Mouse (Mus musculus) adrenal gland, adult 2 months (tissue): ENCODE data around the gene Enah. TPM values are rescaled to one million over a fixed set of nuclear protein-coding genes. Genes with fewer than 3 reads are reported as not detected.

ENCODE experiments used
- DNase-seq: peaks from one replicate; pipeline ENCODE4 v3.0.0; 2021
- polyA plus RNA-seq: library from polyadenylated mRNA; depleted of rRNA; stranded (reverse); fragments of >200 nt; gene quantifications from 2 replicates; pipeline ENCODE4 v1.2.3, GENCODE M21; 2012
- total RNA-seq, 2 experiments: library from RNA; stranded (reverse); gene quantifications; 2 replicates each; pipeline ENCODE4 v1.2.3; 2021

The Enah gene
- total and polyA plus RNA-seq, 3 experiments = 21.9 to 69.0 (median 64.5) TPM

DNA sequence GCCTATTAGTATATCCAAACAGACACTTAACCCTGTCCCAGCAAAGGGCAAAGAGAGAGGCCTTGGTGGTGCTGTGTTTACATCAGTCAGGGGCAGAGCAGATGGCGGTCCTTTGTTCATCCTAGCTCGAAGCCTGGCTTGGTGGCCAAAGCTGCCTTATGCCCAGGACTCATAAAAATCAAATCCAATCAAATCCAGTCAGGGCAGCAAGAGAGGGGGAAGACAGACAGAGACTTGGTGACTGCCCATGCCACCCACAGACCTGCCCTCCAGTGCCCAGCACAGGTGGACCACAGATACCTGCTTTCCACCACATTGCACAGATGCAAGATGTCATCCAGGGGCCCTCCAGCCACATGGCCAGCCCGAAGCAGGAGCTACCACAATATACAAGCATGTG is 143.1 kb downstream of the Enah start:
- no peak for DNase-seq

DNA sequence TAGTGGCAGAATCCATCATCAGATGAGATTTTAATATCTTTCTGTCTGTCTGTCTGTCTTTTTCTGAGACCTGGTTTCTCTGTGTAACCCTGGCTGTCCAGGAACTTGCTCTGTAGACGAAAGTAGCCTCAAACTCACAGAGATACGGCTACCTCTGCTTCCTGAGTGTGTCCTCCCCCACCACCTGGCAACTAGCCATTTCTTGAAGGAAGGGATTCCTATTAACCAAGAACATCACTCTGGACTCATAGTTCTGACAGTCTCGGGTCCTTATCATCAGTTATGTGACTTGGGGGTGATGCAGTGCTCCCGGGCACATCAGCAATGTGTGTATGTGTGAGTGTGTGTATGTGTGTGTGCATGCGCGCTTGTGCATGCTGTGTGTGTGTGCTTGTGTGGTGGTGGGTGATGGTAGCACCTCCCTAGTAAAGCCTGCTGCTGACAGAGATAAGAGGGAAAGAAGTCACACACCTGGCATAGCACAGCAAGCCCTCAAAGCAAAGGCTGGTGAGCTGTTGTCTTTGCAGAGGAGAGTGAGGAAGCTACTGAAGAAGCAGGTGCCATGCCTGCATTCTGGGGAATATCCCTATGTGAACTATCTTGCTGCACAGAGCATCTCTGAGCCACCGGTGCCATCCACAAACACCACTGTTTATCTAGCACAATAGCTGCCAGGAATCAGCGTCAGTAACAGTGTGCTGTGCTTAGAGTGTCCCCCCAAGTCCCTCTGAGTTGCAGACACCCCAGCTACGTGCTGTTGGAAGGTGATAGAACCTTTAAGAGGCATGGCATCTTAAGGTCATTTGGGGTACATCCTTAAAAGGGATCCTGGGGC is 146.5 kb downstream of the Enah start:
- DNase-seq = no peak

DNA sequence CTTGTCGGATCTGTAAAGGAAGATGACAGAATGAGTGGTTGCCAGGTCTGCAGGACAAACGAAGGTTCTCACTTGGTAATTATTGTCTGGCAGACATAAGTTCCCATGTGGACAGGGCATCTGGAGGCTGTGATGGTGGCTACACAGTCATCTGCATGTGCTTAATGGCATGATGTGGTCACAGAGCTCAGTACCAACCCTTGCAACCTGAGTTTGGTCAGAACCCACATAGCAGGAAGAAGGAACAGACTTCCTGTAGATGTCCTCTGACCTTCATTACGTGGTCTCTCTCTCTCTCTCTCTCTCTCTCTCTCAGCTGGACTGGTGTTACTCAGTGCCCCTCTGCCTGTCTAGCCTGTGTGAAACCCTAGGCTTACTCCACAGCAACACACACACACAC is 147.2 kb downstream of the Enah start:
- DNase-seq = no peak

DNA sequence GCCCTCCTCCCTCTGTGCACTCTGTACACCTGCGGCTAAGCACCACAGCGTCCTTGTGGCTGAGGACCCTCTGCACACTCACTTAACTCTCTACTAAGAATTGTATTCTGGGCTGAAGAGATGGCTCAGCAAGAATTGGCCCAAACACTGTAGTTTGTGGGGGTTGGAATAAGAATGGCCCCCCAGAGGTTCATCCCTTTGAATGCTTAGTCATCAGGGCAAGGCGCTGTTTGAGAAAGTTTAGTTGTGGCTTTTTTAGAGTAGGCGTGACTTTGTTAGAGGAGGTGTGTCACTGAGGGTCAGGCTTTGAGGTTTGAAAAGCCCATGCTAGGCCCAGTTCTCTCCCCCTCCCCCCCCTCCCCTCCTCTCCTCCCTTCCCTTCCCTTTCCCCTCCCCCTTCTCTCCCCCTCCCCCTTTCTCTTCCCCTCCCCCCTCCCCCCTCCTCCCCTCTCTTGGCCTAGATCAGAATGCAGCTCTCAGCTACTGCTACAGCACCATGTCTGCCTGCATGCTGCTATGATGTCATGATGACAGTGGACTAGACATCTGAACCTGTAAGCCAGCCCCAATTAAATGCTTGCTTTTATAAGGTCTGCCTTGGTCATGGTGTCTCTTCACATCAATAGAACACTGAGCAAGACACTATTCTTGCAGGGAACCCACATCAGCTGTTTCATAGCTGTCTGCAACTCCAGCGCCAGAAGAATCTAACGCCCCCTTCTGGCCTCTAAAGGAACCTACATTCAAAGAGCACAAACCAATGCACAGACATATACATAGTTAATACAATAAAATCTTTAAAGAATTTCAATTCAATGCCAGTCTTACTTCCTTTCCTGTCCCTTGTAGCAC is 153.1 kb downstream of the Enah start:
- DNase-seq = no peak

DNA sequence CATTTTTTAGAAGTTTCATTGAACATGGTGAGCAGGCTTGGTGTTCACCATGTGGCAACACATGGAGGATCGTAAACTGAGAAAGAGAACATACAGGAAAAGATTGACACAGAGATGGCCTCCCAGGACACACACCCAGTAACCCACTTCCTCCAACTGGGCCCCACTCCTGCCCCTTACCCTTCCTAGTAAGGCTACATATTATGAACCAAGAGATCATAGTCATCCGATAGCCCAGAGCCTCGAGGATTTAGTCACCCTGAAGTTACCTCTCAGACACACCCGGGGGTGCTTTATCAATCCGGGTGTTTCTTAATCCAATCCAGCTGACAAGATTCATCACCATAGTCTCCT is 153.9 kb downstream of the Enah start:
- DNase-seq = no peak

DNA sequence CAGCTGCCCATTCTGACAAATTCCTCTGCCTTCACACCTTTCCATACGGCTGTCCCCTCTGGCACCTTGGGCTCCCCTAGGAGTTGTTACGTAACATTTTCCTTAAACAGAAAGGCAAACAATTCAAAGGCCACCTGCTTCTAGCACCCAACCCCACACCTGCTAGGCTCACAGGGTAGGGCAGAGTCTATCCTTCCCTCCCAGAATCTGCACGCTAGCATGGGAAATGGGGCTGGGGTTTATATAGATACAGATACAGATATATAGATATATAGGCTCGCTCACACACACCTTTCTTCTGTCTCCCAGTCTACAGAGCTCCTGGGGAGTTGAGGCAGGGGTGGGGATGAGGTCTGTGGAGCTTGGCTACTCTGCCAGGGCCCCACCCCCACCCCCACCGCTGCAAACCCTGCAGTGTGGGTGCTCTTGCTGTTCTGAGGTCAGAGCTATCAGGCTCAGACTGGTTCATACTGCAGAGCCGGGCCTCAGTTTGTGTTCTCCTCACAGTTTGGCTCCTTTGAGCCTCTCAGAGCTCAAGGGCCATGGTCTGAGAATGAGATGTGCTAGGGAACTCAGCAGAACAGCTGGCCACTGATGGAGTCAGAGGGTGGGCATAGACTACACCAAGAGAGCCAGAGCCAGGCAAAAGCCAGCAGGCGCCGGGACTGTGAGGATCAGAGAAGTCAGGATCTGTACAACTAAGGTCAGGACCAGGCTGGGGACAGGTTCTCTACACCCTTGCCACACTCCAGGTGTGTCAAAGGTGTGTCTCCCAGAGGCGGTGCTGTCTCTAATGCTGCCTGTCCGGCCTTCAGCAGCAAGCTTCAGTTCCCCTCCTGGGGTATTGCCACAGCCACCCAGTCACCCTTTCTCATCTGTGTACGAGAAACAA is 154.6 kb downstream of the Enah start:
- no peak for DNase-seq

DNA sequence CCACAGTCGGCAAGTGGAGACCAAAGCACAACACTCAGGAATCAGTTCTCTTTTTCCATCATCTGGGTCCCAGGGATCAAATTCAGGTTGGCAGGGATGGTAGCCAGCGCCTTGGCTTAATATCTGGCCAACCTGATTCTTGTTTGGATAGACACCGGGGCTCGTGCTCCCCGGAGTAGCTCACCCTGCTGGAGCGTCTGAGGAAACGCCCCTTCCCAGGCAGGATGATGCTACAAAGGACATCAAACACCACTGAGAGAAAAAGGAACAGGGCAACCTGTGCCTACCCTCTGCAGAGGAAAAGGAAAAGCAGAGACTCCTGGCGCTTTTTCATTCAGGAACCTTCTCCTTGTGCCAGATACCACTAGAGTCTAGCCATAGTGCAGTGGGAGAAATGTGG is 156.4 kb downstream of the Enah start:
- DNase-seq = no peak

DNA sequence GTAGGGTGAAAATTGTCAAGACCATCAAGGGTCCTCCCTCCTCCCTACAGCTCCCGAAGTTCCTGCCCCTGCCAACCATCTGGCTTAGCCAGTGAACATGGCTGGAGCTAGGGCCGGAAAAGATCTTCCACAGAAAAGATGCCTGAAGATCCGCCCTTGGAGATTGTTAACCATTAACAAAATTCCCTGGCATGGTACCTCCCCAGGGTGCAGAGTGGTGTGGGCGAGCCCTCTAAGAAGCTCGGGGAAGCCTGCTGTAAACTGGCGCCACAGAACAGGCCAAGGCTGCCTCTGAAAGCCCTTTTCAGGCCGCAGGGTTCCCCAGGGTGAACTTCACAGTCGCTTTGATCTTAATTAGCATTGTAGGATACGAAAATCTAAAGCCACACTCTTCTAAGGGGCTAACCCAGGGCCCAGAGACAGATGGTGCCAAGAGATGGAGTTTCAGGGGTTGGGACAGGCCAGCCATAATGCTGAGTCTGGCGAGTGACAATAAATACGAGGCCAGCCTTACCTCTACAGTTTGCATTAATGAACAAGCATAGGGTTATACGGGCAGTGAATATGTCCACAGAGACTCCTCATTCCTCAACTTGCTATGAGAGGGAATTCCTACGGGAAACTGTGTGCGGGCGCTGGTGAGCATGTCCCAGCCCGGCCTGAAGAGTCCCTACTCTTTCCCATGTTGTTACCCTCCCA is 157.0 kb downstream of the Enah start:
- no peak for DNase-seq

DNA sequence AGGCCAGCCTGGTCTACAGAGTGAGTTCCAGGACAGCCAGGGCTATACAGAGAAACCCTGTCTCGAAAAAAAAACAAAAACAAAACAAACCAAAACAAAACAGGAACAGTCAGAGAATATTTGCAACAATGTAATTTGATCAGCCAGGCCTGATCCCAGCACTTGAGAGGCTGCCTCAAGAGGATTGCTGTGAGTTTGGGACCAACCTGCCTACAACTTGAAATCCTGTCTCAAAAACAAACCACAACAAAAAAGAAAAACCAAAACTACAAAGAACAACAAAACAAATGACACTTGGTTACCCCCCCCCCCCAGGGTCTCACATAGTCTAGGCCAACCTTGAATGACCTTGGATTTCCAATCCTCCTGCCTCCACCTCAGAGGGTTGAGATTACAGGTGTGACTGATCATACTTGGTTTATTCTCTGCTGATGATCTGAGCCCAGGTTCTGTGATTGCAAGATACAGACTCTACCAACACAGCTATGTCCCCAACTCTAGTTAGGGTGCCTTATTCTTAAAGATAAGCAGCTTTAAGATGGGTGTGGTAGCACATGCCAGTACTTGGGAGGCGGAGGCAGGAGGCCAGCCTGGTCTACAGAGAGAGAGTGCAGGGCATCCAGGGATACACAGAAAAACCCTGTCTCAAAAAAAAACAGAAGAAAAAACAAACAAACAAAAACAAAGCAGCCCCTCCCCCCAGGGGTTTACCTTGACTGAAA is 158.4 kb downstream of the Enah start:
- DNase-seq = no peak

DNA sequence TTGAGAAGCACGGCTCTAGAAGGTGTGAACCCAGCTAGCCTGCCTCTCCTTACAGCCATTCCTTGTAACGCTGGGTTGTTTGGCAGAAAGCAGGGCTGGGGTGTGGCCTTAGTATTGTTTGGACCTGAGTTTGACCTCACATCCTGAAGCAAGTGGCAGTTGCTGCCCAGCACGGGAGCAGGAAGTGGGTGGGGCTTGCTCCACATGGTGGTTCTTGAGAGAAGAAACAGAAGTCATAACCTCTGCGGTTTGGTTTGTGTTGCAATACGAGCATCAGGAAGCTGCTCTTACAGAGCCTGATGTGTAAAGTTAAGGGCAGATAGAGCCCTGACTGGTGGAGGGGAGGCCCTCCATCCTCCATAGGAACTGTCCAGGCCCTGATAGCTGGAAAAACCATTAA is 159.1 kb downstream of the Enah start:
- DNase-seq = peak; percentile 78

DNA sequence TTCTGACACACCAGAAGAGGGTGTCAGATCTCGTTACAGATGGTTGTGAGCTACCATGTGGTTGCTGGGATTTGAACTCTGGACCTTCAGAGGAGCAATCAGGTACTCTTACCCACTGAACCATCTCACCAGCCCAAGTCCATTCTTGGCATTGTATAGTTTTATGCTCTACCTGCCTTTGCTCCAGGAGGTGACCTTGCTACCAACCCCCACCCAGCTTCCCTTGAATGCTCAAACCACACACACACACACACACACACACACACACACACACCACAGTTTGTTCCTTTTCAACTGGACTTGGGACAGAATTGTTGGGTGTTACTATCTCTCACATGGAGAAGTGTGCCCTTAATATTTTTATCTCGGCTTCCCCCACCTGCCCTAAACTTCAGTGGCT is 163.5 kb downstream of the Enah start:
- no peak for DNase-seq

DNA sequence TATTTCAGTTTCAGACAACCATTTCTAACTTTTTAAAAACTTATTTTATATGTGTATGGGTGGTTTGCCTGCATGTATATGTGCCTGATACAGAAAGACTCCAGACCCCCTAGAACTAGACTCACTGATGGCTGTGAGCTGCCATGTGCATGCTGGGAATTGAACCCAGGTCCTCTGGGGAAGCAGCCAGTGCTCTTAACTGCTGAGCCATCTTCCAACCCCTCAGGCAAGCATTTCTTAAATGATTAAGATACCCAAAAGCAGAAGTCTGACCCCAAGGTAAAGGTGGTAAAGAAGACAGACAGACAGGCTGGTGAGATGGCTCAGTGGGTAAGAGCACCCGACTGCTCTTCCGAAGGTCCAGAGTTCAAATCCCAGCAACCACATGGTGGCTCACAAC is 165.0 kb downstream of the Enah start:
- no peak for DNase-seq

DNA sequence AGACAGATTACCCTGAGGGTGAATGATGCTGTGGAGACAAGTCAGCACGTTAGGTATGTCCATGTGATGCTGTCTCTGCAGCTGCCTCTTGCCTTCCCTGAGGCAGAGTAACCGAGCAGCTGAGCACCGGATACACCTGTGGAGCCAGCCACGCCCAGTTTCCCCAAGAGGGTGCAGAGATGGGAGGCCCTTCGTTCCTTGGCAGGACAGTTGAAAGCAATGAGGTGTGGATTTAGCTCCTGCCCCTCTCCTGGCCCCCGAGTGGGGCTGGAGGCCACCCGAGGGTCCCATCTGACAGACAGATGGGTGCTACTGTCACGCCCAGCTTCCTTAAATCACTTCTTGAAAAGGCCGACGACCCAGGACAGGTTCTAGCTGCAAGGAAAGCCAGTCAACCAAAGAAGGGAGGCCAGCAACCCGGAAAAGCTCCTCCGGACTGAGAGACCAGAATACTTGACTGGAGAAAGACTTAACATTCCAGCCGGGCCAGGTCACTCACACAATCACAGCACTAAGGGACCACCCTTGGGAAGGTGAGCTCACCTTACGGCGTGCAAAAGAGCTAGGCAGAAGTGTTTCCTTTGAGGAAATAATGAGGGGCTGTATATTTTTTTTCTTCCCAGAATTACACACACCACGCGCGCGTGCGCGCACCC is 166.6 kb downstream of the Enah start:
- no peak for DNase-seq

DNA sequence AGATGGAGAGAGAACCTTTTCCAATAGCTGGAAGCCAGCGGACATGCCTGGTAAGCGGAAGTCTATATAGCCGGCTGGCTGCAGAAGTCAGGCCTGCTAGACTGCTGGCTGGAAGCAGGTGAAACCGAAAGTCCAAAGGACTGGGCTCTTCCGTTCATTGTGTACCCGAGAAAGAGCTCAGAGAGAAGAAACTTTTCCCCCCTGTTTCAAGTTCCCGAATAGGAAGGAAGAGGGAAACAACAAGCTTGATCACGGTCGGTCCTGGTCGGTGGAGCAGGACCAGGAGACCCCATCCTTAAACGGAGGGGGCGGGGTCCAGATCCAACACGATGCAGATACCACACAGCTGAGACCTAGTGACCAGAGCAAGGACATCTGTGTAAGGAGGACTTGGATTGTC is 167.3 kb downstream of the Enah start:
- peak; percentile 13 for DNase-seq

DNA sequence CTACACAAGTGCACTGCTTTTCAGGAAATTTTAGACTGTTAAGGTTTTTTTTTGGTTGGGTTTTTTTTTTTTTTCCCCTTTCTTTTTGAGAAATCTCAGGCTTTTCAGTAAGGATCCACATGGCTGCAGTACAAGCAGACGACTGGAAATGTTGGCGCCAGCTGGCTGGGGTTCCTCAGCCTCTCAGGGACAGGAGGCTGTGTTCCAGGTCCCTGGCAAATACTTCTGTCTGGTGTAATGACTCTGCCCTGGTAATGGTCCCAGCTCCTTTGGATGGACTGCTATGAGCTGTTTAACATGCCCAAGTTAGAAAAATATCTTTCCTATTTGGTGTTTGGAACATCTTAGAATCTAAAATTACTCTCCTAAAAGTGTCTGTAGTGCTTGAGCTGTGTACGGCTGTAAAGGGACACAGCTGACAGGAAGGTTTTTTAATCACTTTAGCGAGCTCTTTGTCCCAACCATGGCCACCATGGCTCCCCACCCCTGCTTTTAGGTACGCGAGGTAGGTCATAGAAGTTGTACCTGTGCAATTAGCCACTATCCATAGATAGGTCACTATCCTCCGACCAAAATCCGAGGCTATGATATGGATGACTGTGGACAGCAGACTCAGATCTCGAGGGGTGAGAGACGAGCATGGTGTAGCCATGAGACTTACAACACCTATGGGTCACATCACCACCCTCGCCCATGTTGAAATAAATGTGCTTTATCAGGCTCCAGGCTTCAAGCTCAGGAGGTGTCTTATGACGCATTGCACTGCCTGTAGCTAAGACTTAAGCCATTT is 168.1 kb downstream of the Enah start:
- peak; percentile 28 for DNase-seq

DNA sequence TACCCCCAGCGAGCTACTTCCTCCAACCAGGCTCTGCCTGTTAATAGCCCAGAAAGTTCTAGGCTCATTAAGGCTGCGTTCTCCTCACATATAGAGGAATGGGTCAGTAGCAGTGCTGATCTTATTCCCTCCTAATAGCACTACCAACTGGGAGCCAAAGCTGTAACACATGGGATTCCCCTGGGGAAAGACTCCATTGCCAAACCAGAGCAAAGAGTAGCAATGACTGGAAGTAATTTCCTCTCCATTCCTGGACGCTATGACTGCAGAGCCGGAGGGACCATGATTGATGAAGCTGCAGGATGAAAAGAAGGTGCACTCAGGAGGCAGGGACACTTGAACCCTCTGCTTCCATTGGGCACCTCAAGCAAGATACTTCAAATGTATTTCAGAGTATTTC is 169.3 kb downstream of the Enah start:
- no peak for DNase-seq

DNA sequence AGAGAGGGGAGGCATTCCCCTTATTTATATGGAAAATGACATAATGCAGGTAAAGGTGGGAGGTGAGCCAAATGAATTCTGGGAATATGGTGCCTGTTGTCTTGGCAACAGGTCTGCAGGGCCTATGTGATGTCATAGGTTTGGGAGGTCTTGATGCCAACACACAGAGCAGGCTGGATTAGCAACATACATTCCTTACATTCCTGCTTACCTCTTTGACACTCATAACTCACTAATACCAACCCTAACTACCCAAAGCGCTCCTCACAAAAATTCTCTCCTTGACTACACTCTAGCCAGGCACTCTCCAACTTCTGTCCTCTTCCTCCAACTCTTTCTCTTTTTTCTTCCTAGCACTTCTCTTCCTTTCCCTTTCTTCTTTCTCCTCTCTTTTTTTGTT is 171.6 kb downstream of the Enah start:
- no peak for DNase-seq

DNA sequence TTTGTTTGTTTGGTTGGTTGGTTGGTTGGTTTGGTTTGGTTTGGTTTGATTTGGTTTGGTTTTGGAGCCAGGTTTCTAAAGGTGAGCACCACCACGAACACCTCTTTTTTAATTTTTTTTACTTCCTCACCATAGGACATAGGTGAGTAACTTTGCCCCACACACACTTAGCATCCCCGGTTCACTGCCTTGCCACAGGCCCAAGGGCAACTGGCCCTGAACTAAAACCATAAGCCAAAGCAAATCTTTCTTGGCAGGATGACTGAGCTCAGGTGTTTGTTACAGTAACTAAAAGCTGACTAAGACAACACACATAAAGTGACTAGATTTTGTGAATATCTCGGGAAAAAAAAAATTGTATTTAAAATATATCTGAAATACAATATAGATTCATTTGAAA is 172.4 kb downstream of the Enah start:
- DNase-seq = no peak
